Mouse (Mus musculus) thymus, postnatal 4 days (tissue): Measurements from ENCODE around the gene Gfra4.
"Not testable (repeated sequence)": the region's sequence is repeated elsewhere in the genome, so short reads cannot be mapped to it uniquely, and the experiment has no call there.

Source experiments
- DNase-seq: peaks from one replicate; pipeline ENCODE4 v3.0.0; 2021

Gfra4 gene

GRCm38 (mm10) chr2:131046025-131046424, 3.1 kb upstream of the Gfra4 start:
- no peak for DNase-seq

- no peak for DNase-seq
Measured at GRCm38 (mm10) chr2:131044989-131045720, 2.3 kb upstream of the Gfra4 start.

GRCm38 (mm10) chr2:131044354-131044852, 1.5 kb upstream of the Gfra4 start:
- DNase-seq, result no peak

- peak; percentile 33 for DNase-seq
Measured at GRCm38 (mm10) chr2:131040854-131041825, 1.7 kb downstream of the Gfra4 start.

- no peak for DNase-seq
Measured at GRCm38 (mm10) chr2:131038675-131039074, 4.2 kb downstream of the Gfra4 start.

GRCm38 (mm10) chr2:131038197-131038596, 4.7 kb downstream of the Gfra4 start:
- DNase-seq, result no peak

- DNase-seq, result peak; percentile 30
Measured at GRCm38 (mm10) chr2:131037226-131037990, 5.5 kb downstream of the Gfra4 start.

- DNase-seq, result no peak
Measured at GRCm38 (mm10) chr2:131036757-131037156, 6.1 kb downstream of the Gfra4 start.

- DNase-seq, result no peak
Measured at GRCm38 (mm10) chr2:131036343-131036742, 6.5 kb downstream of the Gfra4 start.

GRCm38 (mm10) chr2:131031406-131031805, 11.5 kb downstream of the Gfra4 start:
- not testable (repeated sequence) for DNase-seq

- DNase-seq, result no peak
Measured at GRCm38 (mm10) chr2:131030998-131031397, 11.9 kb downstream of the Gfra4 start.

- DNase-seq, result no peak
Measured at GRCm38 (mm10) chr2:131030561-131030960, 12.3 kb downstream of the Gfra4 start.

GRCm38 (mm10) chr2:131029065-131029935, 13.6 kb downstream of the Gfra4 start:
- DNase-seq, result no peak

- DNase-seq, result no peak
Measured at GRCm38 (mm10) chr2:131026941-131027340, 15.9 kb downstream of the Gfra4 start.

GRCm38 (mm10) chr2:131025230-131025629, 17.7 kb downstream of the Gfra4 start:
- no peak for DNase-seq

GRCm38 (mm10) chr2:131010566-131010965, 32.3 kb downstream of the Gfra4 start:
- DNase-seq, result no peak

GRCm38 (mm10) chr2:131009123-131009522, 33.8 kb downstream of the Gfra4 start:
- DNase-seq, result no peak

GRCm38 (mm10) chr2:130992818-130993217, 50.1 kb downstream of the Gfra4 start:
- no peak for DNase-seq
